Mouse (Mus musculus) G1E (cell line): ENCODE results near the gene Cnep1r1. TPM values are rescaled to one million over a fixed set of nuclear protein-coding genes. Genes with fewer than 3 reads are reported as not detected.

Experiments
- ATAC-seq: 2 replicates; pipeline ENCODE4 v1.8.0; 2016; ENCODE audit warnings: mild to moderate bottlenecking; ENCODE audit not compliant: insufficient number of reproducible peaks, poor library complexity, low FRiP score, severe bottlenecking; ENCODE audit errors: extremely low read depth
- DNase-seq: peaks from one replicate; pipeline ENCODE4 v3.0.0; 2012; ENCODE audit warnings: low spot score
- H3K27me3 ChIP-seq: 2 replicates; pipeline ENCODE4 v1.6.1; 2012; ENCODE audit warnings: mild to moderate bottlenecking, low read length, inconsistent platforms; ENCODE audit not compliant: insufficient read depth
- H3K36me3 ChIP-seq: replicated peaks from 2 replicates; pipeline ENCODE3; 2012; ENCODE audit warnings: mild to moderate bottlenecking, inconsistent platforms
- H3K4me1 ChIP-seq: 2 replicates; pipeline ENCODE4 v1.6.1; 2012; ENCODE audit warnings: low read depth, low read length, inconsistent platforms, mixed read lengths; ENCODE audit not compliant: insufficient read depth
- H3K4me3 ChIP-seq: 2 replicates; pipeline ENCODE4 v1.5.1; 2012; ENCODE audit warnings: low read depth, mild to moderate bottlenecking, inconsistent platforms, low read length, moderate library complexity, mixed read lengths
- H3K9me3 ChIP-seq: replicated peaks from 2 replicates; pipeline ENCODE4 v1.6.1; 2012; ENCODE audit warnings: inconsistent platforms
- CTCF ChIP-seq: IDR thresholded peaks from 2 replicates; pipeline ENCODE4 v1.5.1; 2012; ENCODE audit warnings: low read depth, low read length, inconsistent platforms, mixed read lengths
- GATA1 ChIP-seq: IDR thresholded peaks from 2 replicates; pipeline ENCODE4 v1.6.1; 2012; ENCODE audit warnings: borderline replicate concordance, low read length, inconsistent platforms, mixed read lengths
- GATA2 ChIP-seq: IDR thresholded peaks from 2 replicates; pipeline ENCODE4 v1.6.1; 2012; ENCODE audit warnings: low read depth, low read length, inconsistent platforms, borderline replicate concordance
- POLR2AphosphoS5 ChIP-seq: IDR thresholded peaks from 2 replicates; pipeline ENCODE4 v1.6.1; 2012; ENCODE audit warnings: low read depth, low read length, inconsistent platforms; ENCODE audit not compliant: insufficient replicate concordance
- TAL1 ChIP-seq: conservative IDR thresholded peaks from 2 replicates; pipeline ENCODE4 v1.6.1; 2012; ENCODE audit warnings: low read depth, low read length, inconsistent platforms, mixed read lengths
- polyA plus RNA-seq: library from polyadenylated mRNA; stranded (reverse); fragments of >175 nt; gene quantifications from 2 replicates; pipeline ENCODE4 v1.2.3, GENCODE M21; 2012
- total RNA-seq, 2 experiments: library from RNA; stranded (forward) in 1 of 2; stranded (reverse) in 1 of 2; fragments of 200-1000 nt in 1 of 2; fragments of >200 nt in 1 of 2; fragmentation: Nextera tagmentation in 1 of 2; gene quantifications; 2 replicates each; pipeline ENCODE4 v1.2.3; 2014 to 2017

Cnep1r1 gene
- total and polyA plus RNA-seq, 3 experiments: 11.2 to 74.4 (median 12.7) TPM

DNA sequence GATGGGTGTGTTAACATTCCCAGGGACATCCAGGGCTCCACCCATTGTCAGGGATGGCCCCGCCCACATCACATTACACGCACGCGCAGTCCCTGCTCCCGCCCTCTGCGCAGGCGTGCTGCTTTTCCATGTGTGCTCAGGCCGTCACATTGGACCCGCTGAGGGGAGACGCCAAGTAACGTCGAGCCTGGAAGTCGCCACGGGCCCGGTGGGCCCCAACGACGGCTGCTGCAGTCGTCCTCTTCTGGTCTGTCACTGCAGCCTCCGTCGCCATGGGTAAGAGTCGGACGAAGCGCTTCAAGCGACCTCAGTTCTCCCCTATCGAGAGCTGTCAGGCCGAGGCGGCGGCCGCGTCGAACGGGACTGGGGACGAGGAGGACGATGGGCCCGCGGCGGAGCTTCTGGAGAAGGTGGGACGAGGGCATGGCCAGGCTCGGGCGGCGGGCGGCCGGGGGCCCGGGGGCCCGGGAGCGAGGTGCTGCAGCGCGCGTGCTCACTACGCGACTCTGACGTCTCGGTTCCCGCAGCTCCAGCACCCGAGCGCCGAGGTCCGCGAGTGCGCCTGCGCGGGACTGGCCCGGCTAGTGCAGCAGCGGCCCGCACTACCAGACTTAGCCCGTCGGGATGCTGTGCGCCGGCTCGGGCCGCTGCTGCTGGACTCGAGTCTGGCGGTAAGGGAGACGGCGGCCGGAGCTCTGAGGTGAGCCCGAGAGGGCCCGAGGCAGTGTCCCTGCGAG is 19.3 kb downstream of the Cnep1r1 start, which contains the start of gene Heatr3:
Gene Heatr3 (plus strand): TSS at position 108 of the 737 bp plus-strand sequence.
- peak within 1 kb of the TSS; percentile 81 for H3K4me3 ChIP-seq
- H3K9me3 ChIP-seq: no peaks in the 10 kb centered on the region
- ATAC-seq (peak; percentile 85), DNase-seq (peak; percentile 93)
- TF ChIP-seq GATA1 (no peak), POLR2AphosphoS5 (no peak), TAL1 (no peak), GATA2 (no peak), CTCF (no peak)
- H3K27me3 ChIP-seq: no peaks in the 10 kb centered on the region
- H3K36me3 ChIP-seq: peaks cover 72% of the 10 kb centered on the region
- peaks cover 27% of the 10 kb centered on the region for H3K4me1 ChIP-seq

DNA sequence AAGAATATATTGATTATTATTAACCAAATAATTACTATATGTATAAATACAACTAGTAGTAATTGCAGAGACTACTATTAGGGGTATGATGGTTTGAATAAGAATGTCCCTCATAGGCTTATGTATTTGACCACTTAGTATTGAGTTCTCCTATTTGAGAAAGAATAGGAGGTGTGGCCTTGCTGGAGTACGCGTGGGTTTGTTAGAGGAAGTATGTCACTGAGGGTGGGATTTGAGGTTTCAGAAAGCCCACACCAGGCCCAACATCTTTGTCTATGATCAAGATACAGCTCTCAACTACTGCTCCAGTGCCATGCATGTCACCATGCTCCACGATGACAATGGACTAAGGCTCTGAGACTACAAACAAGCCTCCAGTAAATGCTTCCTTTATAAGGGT is 20.7 kb downstream of the Cnep1r1 start:
- Histone ChIP-seq H3K9me3 (no peaks in the 10 kb centered on the region), H3K36me3 (peaks cover 69% of the 10 kb centered on the region), H3K27me3 (no peaks in the 10 kb centered on the region), H3K4me3 (no peak overlapping the region), H3K4me1 (peaks cover 31% of the 10 kb centered on the region)
- ATAC-seq (no peak), DNase-seq (no peak)
- TF ChIP-seq GATA2: no peak
- no peak for TF ChIP-seq POLR2AphosphoS5
- no peak for TF ChIP-seq TAL1
- no peak for TF ChIP-seq GATA1
- TF ChIP-seq CTCF: no peak

DNA sequence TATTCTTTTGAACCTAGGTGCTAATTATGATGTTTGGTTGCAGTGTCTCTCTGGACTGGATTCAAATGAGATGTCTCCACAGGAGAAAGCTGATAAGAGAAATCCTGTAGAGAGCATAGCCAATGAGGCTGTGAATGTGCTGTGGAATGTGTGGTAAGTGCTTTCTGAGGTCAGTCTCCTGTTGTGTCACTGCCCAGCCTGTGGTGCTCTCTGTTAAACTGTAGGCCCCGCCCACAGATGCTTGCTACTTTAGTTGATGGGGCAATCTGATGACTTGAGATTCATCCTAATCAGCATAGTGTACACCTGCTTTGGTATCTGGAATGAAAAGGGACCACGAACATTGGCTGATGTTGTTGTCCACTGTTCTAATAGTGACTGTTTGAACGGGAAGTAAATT is 23.1 kb downstream of the Cnep1r1 start:
- peaks cover 66% of the 10 kb centered on the region for H3K36me3 ChIP-seq
- no peak for TF ChIP-seq CTCF
- TF ChIP-seq TAL1: no peak
- no peak for TF ChIP-seq GATA1
- TF ChIP-seq POLR2AphosphoS5: no peak
- no peak for TF ChIP-seq GATA2

DNA sequence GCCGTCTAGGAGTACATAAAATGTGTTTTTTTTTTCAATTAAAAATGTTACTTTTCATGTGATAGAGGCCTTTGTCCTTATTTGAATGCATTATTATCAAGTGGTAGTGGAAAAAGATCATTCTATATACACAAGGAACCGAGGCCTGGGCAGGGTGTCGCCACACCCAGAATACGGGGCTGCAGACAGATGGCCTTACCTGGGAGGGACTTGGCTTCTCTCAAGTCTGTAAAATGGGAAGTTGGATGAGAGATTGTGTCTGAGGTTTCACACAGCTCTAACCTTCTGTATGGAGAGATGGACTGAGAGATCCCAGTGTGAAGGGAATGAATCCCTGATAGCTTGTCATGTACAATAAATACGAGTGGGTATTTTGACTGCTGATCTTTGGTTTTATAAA is 25.5 kb downstream of the Cnep1r1 start:
- TF ChIP-seq CTCF (no peak), TAL1 (no peak), POLR2AphosphoS5 (no peak)
- no peak for ATAC-seq
- H3K36me3 ChIP-seq: peaks cover 80% of the 10 kb centered on the region

More for the DNA sequence above, 23.1 kb downstream of the Cnep1r1 start:
- no peak for DNase-seq
- Histone ChIP-seq H3K27me3 (no peaks in the 10 kb centered on the region), H3K9me3 (no peaks in the 10 kb centered on the region), H3K4me3 (no peak overlapping the region), H3K4me1 (peaks cover 31% of the 10 kb centered on the region)
- ATAC-seq: no peak

DNA sequence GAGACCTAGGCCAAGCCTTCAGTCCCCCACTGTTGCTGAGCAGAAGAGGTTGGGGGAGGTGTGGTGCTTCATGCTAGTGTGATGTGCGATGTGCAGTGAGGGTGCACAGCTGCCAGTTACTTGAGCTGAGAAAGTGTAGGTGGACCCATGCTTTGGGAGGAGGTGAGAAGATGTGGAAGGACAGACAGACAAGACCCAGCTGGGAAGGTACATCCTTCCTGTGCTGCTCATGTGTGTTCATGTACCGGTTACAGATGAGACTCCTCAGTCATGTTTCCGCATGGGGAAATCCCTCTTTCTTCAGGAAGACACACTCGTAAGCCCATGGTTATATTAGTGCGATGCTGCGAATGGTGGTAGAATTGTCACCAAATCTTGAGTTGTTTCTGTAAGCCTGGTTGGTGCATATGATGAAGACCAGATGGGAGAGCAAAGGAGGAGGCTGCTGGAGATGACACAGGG is 32.4 kb downstream of the Cnep1r1 start:
- DNase-seq: no peak
- Histone ChIP-seq H3K36me3 (peaks cover 82% of the 10 kb centered on the region), H3K4me3 (no peak overlapping the region), H3K9me3 (no peaks in the 10 kb centered on the region), H3K27me3 (no peaks in the 10 kb centered on the region), H3K4me1 (peaks cover 6% of the 10 kb centered on the region; the same call in 1 of the 2 replicates)
- ATAC-seq: no peak
- TF ChIP-seq CTCF (no peak), GATA2 (no peak), POLR2AphosphoS5 (no peak), TAL1 (no peak), GATA1 (no peak)

More for the DNA sequence above, 25.5 kb downstream of the Cnep1r1 start:
- Histone ChIP-seq H3K9me3 (no peaks in the 10 kb centered on the region), H3K4me1 (peaks cover 19% of the 10 kb centered on the region), H3K4me3 (no peak overlapping the region), H3K27me3 (no peaks in the 10 kb centered on the region)
- no peak for DNase-seq

DNA sequence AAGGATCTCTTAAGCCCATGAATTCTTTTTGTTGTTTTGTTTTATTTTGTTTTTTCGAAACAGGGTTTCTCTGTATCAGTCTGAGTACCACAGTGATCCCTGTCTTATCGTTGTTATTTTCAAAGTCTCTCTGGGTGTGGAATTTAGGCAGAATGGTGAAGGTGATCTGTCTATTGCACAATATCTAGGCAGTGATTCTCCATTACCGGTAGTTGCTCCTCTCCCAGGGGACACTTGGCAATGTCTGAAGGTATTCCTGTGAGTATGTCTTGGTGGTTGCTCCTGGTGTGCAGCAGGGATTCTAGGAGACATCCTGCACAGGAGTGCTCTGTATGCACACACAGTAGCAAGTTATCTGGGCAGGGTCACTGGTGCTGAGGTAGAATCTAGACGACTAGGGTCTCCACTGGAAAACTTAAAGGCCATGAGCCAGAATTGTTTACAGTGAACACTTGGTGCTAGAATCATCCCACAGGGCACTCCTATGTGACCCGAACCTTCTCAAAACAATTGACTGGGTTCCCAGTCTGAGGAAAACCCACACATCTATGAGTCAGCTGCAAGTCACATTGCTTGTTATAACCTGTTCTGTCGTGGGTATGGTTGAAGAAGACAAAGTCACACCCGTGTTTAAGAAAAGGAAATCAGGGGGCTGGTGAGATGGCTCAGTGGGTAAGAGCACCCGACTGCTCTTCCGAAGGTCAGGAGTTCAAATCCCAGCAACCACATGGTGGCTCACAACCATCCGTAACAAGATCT is 41.8 kb downstream of the Cnep1r1 start:
- ATAC-seq: no peak
- DNase-seq: no peak
- Histone ChIP-seq H3K4me3 (no peak overlapping the region), H3K27me3 (no peaks in the 10 kb centered on the region), H3K4me1 (no peaks in the 10 kb centered on the region), H3K36me3 (peaks cover 93% of the 10 kb centered on the region), H3K9me3 (no peaks in the 10 kb centered on the region)
- TF ChIP-seq GATA1 (no peak), GATA2 (no peak), CTCF (no peak), POLR2AphosphoS5 (no peak), TAL1 (no peak)
